Mouse (Mus musculus): ENCODE measurements around the gene Pot1a.

- TF ChIP-seq CTCF (IDR thresholded peaks at IDR 0.05; ENCODE audit: extremely low read depth, insufficient read depth, low read length), result 0 out of 2 replicates have a peak, but pooled peaks have one; percentile 3
- TF ChIP-seq POLR2A (IDR thresholded peaks at IDR 0.05; ENCODE audit: extremely low read depth, insufficient read depth, low read length), result no peak
Measured at GRCm38 (mm10) chr6:25766283-25766682, 42.8 kb downstream of the Pot1a start.
